Mouse (Mus musculus) thymus, adult 2 months (tissue): ENCODE data around the gene Myoz1. TPM values are rescaled to one million over a fixed set of nuclear protein-coding genes. Genes with fewer than 3 reads are reported as not detected.

Source experiments
- DNase-seq: peaks from one replicate; pipeline ENCODE4 v3.0.0; 2021
- H3K27ac ChIP-seq: fragments of 200-500 bp; 2 replicates; pipeline ENCODE4 v1.5.1; 2012; ENCODE audit warnings: low read length, control low read depth; ENCODE audit not compliant: control insufficient read depth, insufficient read depth
- H3K27me3 ChIP-seq: fragments of 200-500 bp; 2 replicates; pipeline ENCODE4 v1.6.1; 2012; ENCODE audit warnings: mild to moderate bottlenecking, low read length, moderate library complexity, mixed read lengths; ENCODE audit not compliant: control insufficient read depth, insufficient read depth
- H3K36me3 ChIP-seq: fragments of 200-500 bp; 2 replicates; pipeline ENCODE4 v1.6.1; 2012; ENCODE audit warnings: mild to moderate bottlenecking, low read length, moderate library complexity; ENCODE audit not compliant: control insufficient read depth, insufficient read depth
- H3K4me1 ChIP-seq: fragments of 200-500 bp; replicated peaks from 2 replicates; pipeline ENCODE4 v1.6.1; 2012; ENCODE audit warnings: low read length; ENCODE audit not compliant: control insufficient read depth, insufficient read depth
- H3K4me3 ChIP-seq: fragments of 200-500 bp; 2 replicates; pipeline ENCODE4 v1.5.1; 2012; ENCODE audit warnings: mild to moderate bottlenecking, low read length, control low read depth, moderate library complexity; ENCODE audit not compliant: control insufficient read depth, insufficient read depth
- CTCF ChIP-seq: fragments of 200-500 bp; IDR thresholded peaks from 2 replicates; pipeline ENCODE4 v1.5.1; 2012; ENCODE audit warnings: mild to moderate bottlenecking, control low read depth, low read length, moderate library complexity, borderline replicate concordance; ENCODE audit not compliant: control insufficient read depth, poor library complexity, insufficient read depth; ENCODE audit errors: extremely low read depth
- POLR2A ChIP-seq: fragments of 200-500 bp; IDR thresholded peaks from 2 replicates; pipeline ENCODE4 v1.6.1; 2012; ENCODE audit warnings: mild to moderate bottlenecking, low read length, control low read depth, moderate library complexity; ENCODE audit not compliant: control insufficient read depth, poor library complexity, insufficient read depth; ENCODE audit errors: extremely low read depth
- WGBS: fragments of 180-500 bp; shearing (Covaris S2); methylation state at CpG from one replicate; pipeline ENCODE4 v1.1.7; 2018; 5-methylcytosine and 5-hydroxymethylcytosine counted together
- polyA plus RNA-seq: library from polyadenylated mRNA; depleted of rRNA; stranded (reverse); fragments of >200 nt; gene quantifications from 2 replicates; pipeline ENCODE4 v1.2.3, GENCODE M21; 2012

Gene Myoz1
- polyA plus RNA-seq, 1 experiment, result 0.82 TPM

- DNase-seq, result no peak
- no peak overlapping the region for H3K4me3 ChIP-seq
- H3K4me1 ChIP-seq, result 0 out of 2 replicates have a peak, but pooled peaks cover 2% of the 10 kb centered on the region
- H3K27ac ChIP-seq, result no peak overlapping the region
- H3K27me3 ChIP-seq, result no peaks in the 10 kb centered on the region
- no peak for TF ChIP-seq CTCF
- no peak for TF ChIP-seq POLR2A
- no peaks in the 10 kb centered on the region for H3K36me3 ChIP-seq
- whole genome bisulfite sequencing, result 55% methylated on average over 2 of the region's 2 CpGs
These were observed 39.9 kb downstream of the Myoz1 start for GRCm38 (mm10) chr14:20616421-20616820.

- no peak overlapping the region for H3K27ac ChIP-seq
- no peak for DNase-seq
- H3K36me3 ChIP-seq, result no peaks in the 10 kb centered on the region
- WGBS, result 94% methylated on average over 2 of the region's 2 CpGs
- 0 out of 2 replicates have a peak, but pooled peaks cover 2% of the 10 kb centered on the region for H3K4me1 ChIP-seq
- no peak overlapping the region for H3K4me3 ChIP-seq
- TF ChIP-seq CTCF (no peak), POLR2A (no peak)
- no peaks in the 10 kb centered on the region for H3K27me3 ChIP-seq
These were observed 41.3 kb downstream of the Myoz1 start for GRCm38 (mm10) chr14:20615075-20615474.

- Histone ChIP-seq H3K4me3 (no peak overlapping the region), H3K4me1 (no peaks in the 10 kb centered on the region), H3K27ac (no peak overlapping the region), H3K27me3 (no peaks in the 10 kb centered on the region), H3K36me3 (no peaks in the 10 kb centered on the region)
- TF ChIP-seq POLR2A (no peak), CTCF (no peak)
- WGBS, result 100% methylated on average over 1 of the region's 1 CpGs
- no peak for DNase-seq
These were observed 43.5 kb downstream of the Myoz1 start for GRCm38 (mm10) chr14:20612820-20613219.

- Histone ChIP-seq H3K4me3 (no peak overlapping the region), H3K4me1 (0 out of 2 replicates have a peak, but pooled peaks cover 3% of the 10 kb centered on the region), H3K36me3 (no peaks in the 10 kb centered on the region), H3K27me3 (no peaks in the 10 kb centered on the region), H3K27ac (no peak overlapping the region)
- TF ChIP-seq POLR2A (no peak), CTCF (no peak)
- WGBS, result 92% methylated on average over 4 of the region's 4 CpGs
- no peak for DNase-seq
These were observed 46.2 kb downstream of the Myoz1 start for GRCm38 (mm10) chr14:20610146-20610545.

- H3K27ac ChIP-seq, result no peak overlapping the region
- no peak for TF ChIP-seq CTCF
- TF ChIP-seq POLR2A, result no peak
- 91% methylated on average over 3 of the region's 3 CpGs for WGBS
These were observed 46.8 kb downstream of the Myoz1 start for GRCm38 (mm10) chr14:20609519-20609918.

GRCm38 (mm10) chr14:20607396-20608126, 48.8 kb downstream of the Myoz1 start:
- no peak for TF ChIP-seq CTCF
- TF ChIP-seq POLR2A, result no peak
- no peak for DNase-seq
- 48% methylated on average over 9 of the region's 9 CpGs for WGBS
- H3K27me3 ChIP-seq, result no peaks in the 10 kb centered on the region
- H3K27ac ChIP-seq, result no peak overlapping the region
- no peak overlapping the region for H3K4me3 ChIP-seq
- 0 out of 2 replicates have a peak, but pooled peaks cover 3% of the 10 kb centered on the region for H3K4me1 ChIP-seq
- no peaks in the 10 kb centered on the region for H3K36me3 ChIP-seq

More at GRCm38 (mm10) chr14:20609519-20609918, 46.8 kb downstream of the Myoz1 start:
- no peak overlapping the region for H3K4me3 ChIP-seq
- DNase-seq, result no peak
- no peaks in the 10 kb centered on the region for H3K27me3 ChIP-seq
- H3K36me3 ChIP-seq, result no peaks in the 10 kb centered on the region
- 0 out of 2 replicates have a peak, but pooled peaks cover 3% of the 10 kb centered on the region for H3K4me1 ChIP-seq

- no peak overlapping the region for H3K4me3 ChIP-seq
- H3K27me3 ChIP-seq, result no peaks in the 10 kb centered on the region
- 98% methylated on average over 1 of the region's 1 CpGs for WGBS
- H3K36me3 ChIP-seq, result no peaks in the 10 kb centered on the region
- TF ChIP-seq CTCF, result no peak
- TF ChIP-seq POLR2A, result no peak
- DNase-seq, result no peak
- H3K27ac ChIP-seq, result no peak overlapping the region
- no peaks in the 10 kb centered on the region for H3K4me1 ChIP-seq
These were observed 55.1 kb downstream of the Myoz1 start for GRCm38 (mm10) chr14:20601287-20601686.
